Mouse (Mus musculus) midbrain, embryonic 11.5 days (tissue): ENCODE data around the gene Adpgk. TPM values are rescaled to one million over a fixed set of nuclear protein-coding genes. Genes with fewer than 3 reads are reported as not detected.

Experiments used
- ATAC-seq: fragments of 200-750 bp; cut with Nextera tagmentation; 2 replicates; pipeline ENCODE4 v1.8.0; 2017; ENCODE audit warnings: moderate TSS enrichment, moderate library complexity; ENCODE audit not compliant: low FRiP score
- DNase-seq: peaks from one replicate; pipeline ENCODE4 v3.0.0; 2015; ENCODE audit warnings: low spot score; ENCODE audit errors: missing footprints
- H3K27ac ChIP-seq: fragments of 300-500 bp; sonication (generic); 2 replicates; pipeline ENCODE4 v1.5.1; 2014; ENCODE audit warnings: low read depth, low read length
- H3K27me3 ChIP-seq: fragments of 300-500 bp; sonication (generic); 2 replicates; pipeline ENCODE4 v1.6.1; 2014; ENCODE audit warnings: mild to moderate bottlenecking, low read length, moderate library complexity, mixed read lengths; ENCODE audit not compliant: control insufficient read depth, insufficient read depth
- H3K36me3 ChIP-seq: fragments of 300-500 bp; sonication (generic); 2 replicates; pipeline ENCODE4 v1.6.1; 2014; ENCODE audit warnings: mild to moderate bottlenecking, low read length, moderate library complexity, mixed read lengths; ENCODE audit not compliant: control insufficient read depth, insufficient read depth
- H3K4me1 ChIP-seq: fragments of 300-500 bp; sonication (generic); 2 replicates; pipeline ENCODE4 v1.6.1; 2014; ENCODE audit warnings: low read length; ENCODE audit not compliant: control insufficient read depth, insufficient read depth
- H3K4me2 ChIP-seq: fragments of 300-500 bp; sonication (generic); 2 replicates; pipeline ENCODE4 v1.6.1; 2014; ENCODE audit warnings: mild to moderate bottlenecking, moderate library complexity
- H3K4me3 ChIP-seq: fragments of 300-500 bp; sonication (generic); 2 replicates; pipeline ENCODE4 v1.5.1; 2014; ENCODE audit warnings: low read depth, low read length
- H3K9ac ChIP-seq: fragments of 300-500 bp; sonication (generic); 2 replicates; pipeline ENCODE4 v1.6.1; 2014; ENCODE audit warnings: low read length
- H3K9me3 ChIP-seq: fragments of 300-500 bp; sonication (generic); 2 replicates; pipeline ENCODE4 v1.6.1; 2016; ENCODE audit warnings: low read length; ENCODE audit not compliant: control insufficient read depth
- WGBS: fragments of 180-500 bp; shearing (Covaris S2); extraction: QIAGEN DNeasy Blood & Tissue Kit; methylation state at CpG from one replicate; pipeline ENCODE4 v1.1.7; 2014; 5-methylcytosine and 5-hydroxymethylcytosine counted together
- polyA plus RNA-seq: library from polyadenylated mRNA; unstranded; fragments of >200 nt; fragmentation: Nextera tagmentation; extraction: Ambion mirVana; gene quantifications from 2 replicates; pipeline ENCODE4 v1.2.1, GENCODE M21; 2014

The Adpgk gene
- 43.8 and 46.8 TPM in 2 replicates for polyA plus RNA-seq

DNA sequence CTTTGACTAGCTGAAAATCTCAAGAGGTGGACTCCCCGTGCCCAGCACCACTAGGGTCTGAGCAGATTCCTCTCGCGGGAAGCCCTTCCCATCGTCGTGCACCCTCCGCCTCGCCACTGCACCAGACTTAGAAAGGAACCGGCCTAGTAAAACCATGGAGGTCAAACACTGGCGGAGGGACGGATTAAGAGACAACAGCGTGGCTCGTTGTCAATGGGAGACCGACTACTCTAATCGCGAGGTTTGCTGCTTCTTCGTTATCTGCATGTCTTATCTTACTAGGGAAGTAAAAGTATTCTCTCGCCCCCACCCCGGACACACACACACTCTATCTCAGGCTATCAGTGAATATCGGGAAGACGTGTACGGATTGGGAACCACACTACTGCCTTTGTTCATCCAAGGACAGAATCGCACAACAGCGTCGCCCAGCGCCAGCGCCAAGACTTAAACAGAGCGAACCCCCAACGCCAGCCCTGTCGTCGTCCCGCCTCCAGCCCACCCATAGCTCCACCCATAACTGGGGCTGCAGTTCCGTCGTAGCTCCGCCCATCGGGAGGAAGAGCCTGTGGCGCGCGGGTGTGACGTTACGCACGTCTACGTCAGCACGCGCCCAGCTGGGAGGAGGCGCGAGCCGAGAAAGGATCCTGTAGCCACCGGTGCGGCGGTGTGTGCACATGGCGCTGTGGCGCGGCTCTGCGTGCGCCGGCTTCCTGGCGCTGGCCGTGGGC, at the start of gene Adpgk:
Gene Adpgk (plus strand): TSS at position 602 of the 731 bp plus-strand sequence.
- DNase-seq (peak; percentile 99), ATAC-seq (peak; percentile 97)
- WGBS = under 1% methylated on average over 58 of the region's 58 CpGs
- Histone ChIP-seq H3K4me1 (peaks cover 9% of the 10 kb centered on the region), H3K27me3 (no peaks in the 10 kb centered on the region), H3K4me3 (peak within 1 kb of the TSS; percentile 88), H3K36me3 (no peaks in the 10 kb centered on the region), H3K4me2 (peak within 1 kb of the TSS; percentile 66), H3K27ac (peak within 1 kb of the TSS; percentile 83), H3K9me3 (no peaks in the 10 kb centered on the region), H3K9ac (peak within 1 kb of the TSS; percentile 85)

DNA sequence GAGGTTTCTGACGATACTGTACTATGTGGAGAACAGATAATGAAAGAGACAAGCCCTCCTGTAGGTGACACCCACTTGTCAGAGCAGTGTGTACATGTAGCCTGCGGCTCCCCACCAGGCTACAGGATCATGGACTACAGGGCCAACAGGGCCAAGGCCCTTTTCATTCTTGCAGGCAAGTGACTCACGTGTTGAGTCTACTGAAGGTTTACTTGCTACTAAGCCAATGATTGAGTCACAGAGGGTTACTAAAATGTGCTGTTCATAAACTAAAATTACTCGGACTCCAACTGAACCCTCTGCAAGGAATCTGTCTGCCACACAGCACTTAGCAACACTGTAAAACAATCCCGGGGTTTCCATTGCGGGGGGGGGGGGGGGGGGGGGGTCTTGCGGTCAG, 46.2 kb upstream of the Adpgk start:
- DNase-seq (no peak), ATAC-seq (no peak)
- Histone ChIP-seq H3K27me3 (no peaks in the 10 kb centered on the region), H3K27ac (no peak overlapping the region), H3K9ac (no peak overlapping the region), H3K9me3 (no peaks in the 10 kb centered on the region), H3K4me2 (no peak overlapping the region), H3K36me3 (no peaks in the 10 kb centered on the region), H3K4me3 (no peak overlapping the region), H3K4me1 (no peaks in the 10 kb centered on the region)
- 66% methylated on average over 6 of the region's 7 CpGs for WGBS

DNA sequence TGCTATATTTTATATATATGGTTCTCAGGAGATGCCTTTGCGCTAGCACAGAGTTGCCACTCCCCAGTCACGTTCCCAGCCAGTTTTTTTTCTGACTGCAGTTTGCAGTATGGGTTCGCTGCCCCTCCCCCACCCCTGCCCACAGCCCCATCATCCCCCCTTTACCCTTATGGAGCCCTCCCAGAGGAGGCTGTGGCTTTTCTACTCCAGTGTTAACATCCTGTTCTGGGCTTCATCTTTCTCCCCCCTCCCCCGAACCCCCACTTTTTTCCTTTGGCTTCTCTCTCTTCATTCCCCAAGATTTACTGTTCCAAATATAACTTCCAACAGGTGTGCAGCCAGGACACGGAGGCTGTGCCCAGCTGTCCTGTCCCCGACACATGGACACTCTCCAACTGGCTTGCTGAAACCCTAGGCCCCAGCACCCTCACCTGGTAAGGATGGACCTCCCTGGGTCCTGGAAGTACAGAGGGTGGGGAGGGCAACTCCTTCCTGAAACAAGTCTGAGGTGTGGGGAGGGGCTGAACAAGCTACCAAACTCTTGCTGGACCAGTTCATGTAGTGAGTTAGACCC, 44.8 kb upstream of the Adpgk start:
- H3K9me3 ChIP-seq = no peaks in the 10 kb centered on the region
- H3K36me3 ChIP-seq = no peaks in the 10 kb centered on the region
- H3K27ac ChIP-seq = no peak overlapping the region
- no peak overlapping the region for H3K4me3 ChIP-seq
- WGBS = 55% methylated on average over 6 of the region's 6 CpGs
- no peak for ATAC-seq
- no peaks in the 10 kb centered on the region for H3K27me3 ChIP-seq
- H3K4me1 ChIP-seq = no peaks in the 10 kb centered on the region
- no peak overlapping the region for H3K4me2 ChIP-seq
- no peak overlapping the region for H3K9ac ChIP-seq
- DNase-seq = peak; percentile 35

DNA sequence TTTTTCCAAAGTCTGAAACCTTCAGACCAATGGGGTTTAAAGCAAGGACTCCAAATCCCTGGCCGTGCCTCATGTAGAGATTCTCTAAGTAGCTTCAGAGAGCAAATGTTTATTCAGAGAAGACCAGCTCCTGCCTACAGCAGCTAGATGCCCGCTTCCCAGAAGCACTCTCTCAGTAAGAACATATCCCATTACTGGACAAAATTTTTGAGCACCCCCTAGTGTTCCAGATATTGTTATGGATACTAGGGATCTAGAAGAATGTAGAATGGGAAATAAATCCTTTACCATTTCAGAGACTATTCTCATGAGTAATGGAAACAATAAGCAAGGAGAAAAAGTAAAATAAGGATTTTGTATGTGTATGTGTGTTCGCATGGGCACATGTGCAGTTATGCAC, 42.0 kb upstream of the Adpgk start:
- DNase-seq (peak; percentile 26), ATAC-seq (no peak)
- WGBS = 78% methylated on average over 3 of the region's 3 CpGs
- H3K27me3 ChIP-seq = no peaks in the 10 kb centered on the region
- H3K4me3 ChIP-seq = no peak overlapping the region
- H3K27ac ChIP-seq = no peak overlapping the region
- H3K4me1 ChIP-seq = no peaks in the 10 kb centered on the region
- no peak overlapping the region for H3K4me2 ChIP-seq
- H3K9me3 ChIP-seq = no peaks in the 10 kb centered on the region
- H3K36me3 ChIP-seq = no peaks in the 10 kb centered on the region
- no peak overlapping the region for H3K9ac ChIP-seq

DNA sequence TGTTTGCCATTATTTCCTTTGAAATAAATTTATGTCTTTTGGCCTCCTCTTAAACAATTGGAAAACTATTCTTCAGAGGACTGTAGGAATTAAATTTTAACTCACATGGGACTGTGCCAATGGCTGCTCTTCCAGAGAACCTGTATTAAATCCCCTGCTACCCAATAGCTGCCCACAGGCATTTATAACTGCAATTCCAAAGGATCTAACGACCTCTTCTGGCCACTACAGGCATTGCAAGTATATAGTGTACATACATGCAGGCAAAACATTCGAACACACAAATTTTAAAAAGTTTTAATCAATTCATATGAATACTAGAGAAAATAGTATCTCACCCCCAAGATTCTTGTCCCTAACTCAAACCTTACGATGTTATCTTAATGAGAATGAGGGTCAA, 41.1 kb upstream of the Adpgk start:
- H3K27ac ChIP-seq = no peak overlapping the region
- 63% methylated on average over 3 of the region's 3 CpGs for WGBS
- ATAC-seq = no peak

DNA sequence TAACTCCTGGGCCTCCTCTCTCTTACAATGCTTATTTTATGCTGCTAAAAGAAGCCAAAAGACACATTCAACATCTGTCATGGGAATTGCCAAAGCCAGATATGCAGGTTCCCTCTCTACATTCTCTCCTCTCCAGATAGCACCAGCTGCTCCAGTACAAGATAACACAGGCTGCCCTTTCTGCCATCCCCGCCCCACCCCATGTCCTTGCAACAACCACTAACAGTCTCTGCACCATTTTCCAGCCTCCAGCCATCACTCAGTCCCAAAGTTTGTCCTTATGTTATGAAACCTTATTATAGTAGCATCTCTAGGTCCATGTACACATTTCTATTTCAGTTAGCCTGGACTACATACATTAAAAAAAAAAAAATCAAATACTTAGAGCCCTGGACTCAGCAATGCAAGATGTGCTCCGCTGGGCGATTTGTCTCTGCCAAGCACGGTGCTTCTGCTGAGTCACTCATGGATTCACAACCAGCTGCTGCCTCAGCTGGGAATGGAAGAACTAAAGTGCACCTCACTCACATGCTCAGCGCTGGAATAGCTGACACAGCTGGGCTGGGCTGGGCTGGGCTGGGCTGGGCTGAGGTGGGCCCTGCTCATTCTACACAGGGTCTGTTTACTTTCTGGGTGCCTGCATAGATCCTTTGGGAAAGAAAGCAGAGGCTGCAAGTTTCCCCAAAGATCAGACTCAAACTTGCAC, 36.5 kb upstream of the Adpgk start:
- DNase-seq (no peak), ATAC-seq (no peak)
- 82% methylated on average over 5 of the region's 5 CpGs for WGBS

More for the DNA sequence above, 41.1 kb upstream of the Adpgk start:
- Histone ChIP-seq H3K4me1 (no peaks in the 10 kb centered on the region), H3K4me3 (no peak overlapping the region), H3K36me3 (no peaks in the 10 kb centered on the region), H3K9ac (no peak overlapping the region), H3K9me3 (no peaks in the 10 kb centered on the region), H3K27me3 (no peaks in the 10 kb centered on the region), H3K4me2 (no peak overlapping the region)
- peak; percentile 85 for DNase-seq

DNA sequence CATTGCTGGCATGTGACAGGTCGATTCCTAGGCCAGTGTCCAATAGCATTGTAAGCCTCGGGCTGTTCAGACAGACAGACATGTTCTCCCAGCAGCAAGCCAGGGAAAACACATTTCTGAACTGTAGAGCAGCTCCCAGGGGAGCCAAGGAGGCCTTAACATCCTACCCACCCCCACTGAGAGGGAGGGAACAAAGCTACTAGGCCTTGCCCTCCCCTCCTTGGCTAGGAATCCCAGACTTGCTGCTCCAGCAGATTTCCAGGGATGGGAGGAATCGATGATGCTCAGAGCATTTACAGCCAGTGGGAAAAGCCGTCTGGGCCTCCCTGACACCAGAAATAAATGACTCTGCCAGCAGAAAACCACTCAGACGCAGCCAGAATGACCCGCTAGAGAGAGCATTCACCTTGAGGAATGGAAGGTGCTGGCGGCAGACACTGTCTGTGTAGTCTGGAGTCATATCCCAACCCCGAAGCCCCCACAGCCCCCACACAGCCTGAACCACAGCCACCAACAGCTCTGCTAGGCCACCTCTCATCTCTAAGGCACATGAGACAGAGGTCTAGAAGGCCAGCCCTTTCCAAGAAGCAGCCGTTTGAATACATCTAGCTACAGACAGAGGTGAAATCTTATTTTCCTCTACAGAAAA, 31.4 kb upstream of the Adpgk start:
- no peak for ATAC-seq
- H3K27ac ChIP-seq = no peak overlapping the region
- WGBS = 69% methylated on average over 9 of the region's 9 CpGs

More for the DNA sequence above, 36.5 kb upstream of the Adpgk start:
- H3K4me1 ChIP-seq = no peaks in the 10 kb centered on the region
- no peak overlapping the region for H3K9ac ChIP-seq
- H3K4me3 ChIP-seq = no peak overlapping the region
- H3K9me3 ChIP-seq = no peaks in the 10 kb centered on the region
- H3K36me3 ChIP-seq = no peaks in the 10 kb centered on the region
- no peaks in the 10 kb centered on the region for H3K27me3 ChIP-seq
- no peak overlapping the region for H3K27ac ChIP-seq
- H3K4me2 ChIP-seq = no peak overlapping the region

DNA sequence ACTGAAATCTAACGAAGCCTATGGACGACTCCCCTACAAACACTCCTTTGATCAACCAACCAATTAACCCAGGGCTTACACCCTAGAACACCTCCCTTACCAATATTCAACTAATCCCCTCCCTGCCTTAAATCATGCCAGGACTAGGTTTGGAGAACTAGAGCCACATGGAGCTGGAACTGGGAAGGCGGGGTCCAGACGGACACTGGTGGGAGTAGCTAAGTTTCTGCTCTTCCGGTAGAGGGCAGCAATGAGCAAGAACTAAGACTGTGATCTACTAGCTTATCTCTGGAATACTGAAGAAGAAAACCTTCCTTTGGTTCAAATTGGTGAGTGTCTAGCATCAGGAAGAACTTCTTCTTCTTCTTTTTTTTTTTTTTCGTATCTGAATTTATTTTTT, 25.0 kb upstream of the Adpgk start:
- ATAC-seq = no peak
- H3K9me3 ChIP-seq = no peaks in the 10 kb centered on the region
- no peaks in the 10 kb centered on the region for H3K27me3 ChIP-seq
- H3K9ac ChIP-seq = no peak overlapping the region
- H3K36me3 ChIP-seq = no peaks in the 10 kb centered on the region
- H3K4me1 ChIP-seq = no peaks in the 10 kb centered on the region
- WGBS = 51% methylated on average over 6 of the region's 6 CpGs
- H3K27ac ChIP-seq = no peak overlapping the region
- H3K4me3 ChIP-seq = no peak overlapping the region
- no peak overlapping the region for H3K4me2 ChIP-seq
- DNase-seq = peak; percentile 12

More for the DNA sequence above, 31.4 kb upstream of the Adpgk start:
- H3K4me2 ChIP-seq = no peak overlapping the region
- H3K4me1 ChIP-seq = no peaks in the 10 kb centered on the region
- no peaks in the 10 kb centered on the region for H3K9me3 ChIP-seq
- no peaks in the 10 kb centered on the region for H3K36me3 ChIP-seq
- H3K27me3 ChIP-seq = no peaks in the 10 kb centered on the region
- no peak for DNase-seq
- no peak overlapping the region for H3K4me3 ChIP-seq
- no peak overlapping the region for H3K9ac ChIP-seq
